Comparison of ENCODE assay signal across 8 mouse cellular contexts in the genomic region with DNA sequence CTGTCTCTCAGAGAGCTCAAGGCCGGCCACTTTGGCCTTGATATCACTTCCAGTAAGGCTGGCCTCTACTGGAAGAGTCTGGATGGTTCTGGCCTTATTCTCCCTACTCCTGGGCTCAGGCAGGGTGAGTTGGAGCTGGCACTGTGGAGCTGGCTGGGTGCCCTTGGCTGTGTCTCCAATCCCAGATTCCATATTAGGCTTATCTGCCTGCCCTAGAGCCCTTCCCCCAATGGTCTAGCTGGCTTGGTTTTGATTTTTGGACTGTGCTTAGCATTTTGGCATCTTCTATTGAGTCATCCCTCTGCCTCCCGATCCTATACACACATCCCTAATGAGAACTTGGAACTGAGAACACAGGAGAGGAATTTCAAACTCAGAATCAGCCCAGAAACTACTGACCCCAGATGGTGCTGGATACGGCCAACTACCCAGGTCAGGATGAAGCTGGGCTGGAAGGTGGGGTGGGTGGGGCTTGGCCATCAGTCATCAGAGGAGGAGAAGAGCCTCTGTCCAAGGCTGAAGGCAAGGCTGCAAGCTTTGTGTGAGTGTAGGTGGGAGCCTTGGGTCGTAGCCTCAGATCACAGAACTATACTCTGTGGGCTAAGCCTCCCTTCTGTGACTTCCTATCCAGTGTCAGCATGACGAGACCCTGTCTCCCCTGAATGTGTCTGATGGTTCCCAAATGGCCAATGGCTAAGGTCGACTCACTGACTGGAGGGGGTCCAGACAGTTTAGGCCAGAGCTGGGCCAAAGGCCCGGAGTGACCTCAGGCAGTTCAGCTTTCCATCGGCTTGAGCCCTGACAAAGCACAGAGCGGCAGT.
DNase-seq lines count a peak whose midpoint lies in the region; ATAC-seq lines count a peak whose summit lies in the region.

No protein-coding gene starts in this region.

- H3K4me1 ChIP-seq in embryonic facial prominence, embryonic 11.5 days (ENCODE audit: control insufficient read depth, insufficient read depth, low read length): no peaks in the 10 kb centered on the region
- peaks cover 17% of the 10 kb centered on the region for H3K4me1 ChIP-seq in embryonic facial prominence, embryonic 10.5 days
- peaks cover 21% of the 10 kb centered on the region for H3K4me1 ChIP-seq in lung, embryonic 15.5 days

- 79% methylated on average over 9 of the region's 9 CpGs for WGBS in embryonic facial prominence, embryonic 11.5 days
- 81% methylated on average over 9 of the region's 9 CpGs for WGBS in embryonic facial prominence, embryonic 10.5 days
- 57% methylated on average over 9 of the region's 9 CpGs for WGBS in lung, embryonic 15.5 days

- H3K27me3 ChIP-seq in embryonic facial prominence, embryonic 11.5 days (ENCODE audit: control insufficient read depth, insufficient read depth, low read length): no peaks in the 10 kb centered on the region
- no peaks in the 10 kb centered on the region for H3K27me3 ChIP-seq in embryonic facial prominence, embryonic 10.5 days (replicated peaks; ENCODE audit: low read depth, poor library complexity, severe bottlenecking)
- no peaks in the 10 kb centered on the region for H3K27me3 ChIP-seq in lung, embryonic 15.5 days

- no peak overlapping the region for H3K27ac ChIP-seq in embryonic facial prominence, embryonic 11.5 days (replicated peaks; ENCODE audit: low read depth, low read length)
- no peak overlapping the region for H3K27ac ChIP-seq in embryonic facial prominence, embryonic 10.5 days (replicated peaks)
- peak overlapping the region; percentile 55 for H3K27ac ChIP-seq in lung, embryonic 15.5 days

- 0 out of 2 replicates have a peak, but pooled peaks have one; percentile 39 for ATAC-seq in embryonic facial prominence, embryonic 11.5 days (replicated peaks; ENCODE audit: insufficient number of reproducible peaks, low FRiP score, low TSS enrichment, low read depth)
- peak; percentile 46; the same call in 1 of the 2 replicates for ATAC-seq in lung, embryonic 15.5 days (ENCODE audit: borderline replicate concordance, extremely low read depth, low FRiP score, low TSS enrichment)

- no peaks in the 10 kb centered on the region for H3K9me3 ChIP-seq in embryonic facial prominence, embryonic 11.5 days (replicated peaks; ENCODE audit: control insufficient read depth, low read length)
- H3K9me3 ChIP-seq in embryonic facial prominence, embryonic 10.5 days: no peaks in the 10 kb centered on the region
- H3K9me3 ChIP-seq in lung, embryonic 15.5 days: no peaks in the 10 kb centered on the region

- H3K4me3 ChIP-seq in embryonic facial prominence, embryonic 11.5 days (ENCODE audit: low read depth, low read length): no peak overlapping the region
- H3K4me3 ChIP-seq in embryonic facial prominence, embryonic 10.5 days: no peak overlapping the region
- H3K4me3 ChIP-seq in lung, embryonic 15.5 days: no peak overlapping the region

- H3K9ac ChIP-seq in embryonic facial prominence, embryonic 11.5 days (replicated peaks; ENCODE audit: low read length): no peak overlapping the region
- no peak overlapping the region for H3K9ac ChIP-seq in lung, embryonic 15.5 days

- no peaks in the 10 kb centered on the region for H3K36me3 ChIP-seq in embryonic facial prominence, embryonic 11.5 days (replicated peaks; ENCODE audit: control insufficient read depth, insufficient read depth, low read depth, low read length)
- no peaks in the 10 kb centered on the region for H3K36me3 ChIP-seq in embryonic facial prominence, embryonic 10.5 days (replicated peaks)
- no peaks in the 10 kb centered on the region for H3K36me3 ChIP-seq in lung, embryonic 15.5 days

- DNase-seq in embryonic facial prominence, embryonic 11.5 days (ENCODE audit: low spot score): no peak
- no peak for DNase-seq in embryonic facial prominence, embryonic 10.5 days (ENCODE audit: low spot score)
- DNase-seq in 3T3-L1 (ENCODE audit: low read depth, low spot score): peak; percentile 96
- peak; percentile 91 to 93 for DNase-seq in cerebellum, postnatal 36 days
- DNase-seq in heart, postnatal 36 days: peak; percentile 83 to 85
- DNase-seq in urinary bladder, postnatal 25 days (ENCODE audit: low spot score): peak; percentile 58
- no peak for DNase-seq in thymus, adult 18-20 months

- no peak overlapping the region for H3K4me2 ChIP-seq in embryonic facial prominence, embryonic 11.5 days (ENCODE audit: low read depth, low read length)
- H3K4me2 ChIP-seq in lung, embryonic 15.5 days: no peak overlapping the region

- intact Hi-C loops in heart, postnatal 36 days (cut with DNase I): loop anchor here (2.0 to 10.0 kb wide), 4 partner anchors 37 to 225 kb away; no protein-coding TSS in a partner anchor

Comparison
In these comparisons a context has a peak if more than half of its experiments do, and no peak if none do; other contexts are left out.
1. DNase-seq: peak in 3T3-L1 (single experiment), cerebellum, postnatal 36 days (2 of 2), heart, postnatal 36 days (2 of 2) and urinary bladder, postnatal 25 days (single experiment); none in embryonic facial prominence, embryonic 11.5 days (single experiment), embryonic facial prominence, embryonic 10.5 days (single experiment) and thymus, adult 18-20 months (0 of 2).